Mouse (Mus musculus) left cerebral cortex, adult 11 months (tissue): Measurements from ENCODE around the gene Mthfd1.

Experiments
- DNase-seq: peaks from one replicate; pipeline ENCODE4 v3.0.0; 2022; ENCODE audit warnings: low spot score

Mthfd1 gene

GRCm38 (mm10) chr12:76360868-76361267 lies 105.8 kb downstream of the Mthfd1 start:
- no peak for DNase-seq

GRCm38 (mm10) chr12:76361405-76362302 lies 106.6 kb downstream of the Mthfd1 start:
- no peak for DNase-seq

GRCm38 (mm10) chr12:76362303-76362676 lies 107.2 kb downstream of the Mthfd1 start:
- no peak for DNase-seq

GRCm38 (mm10) chr12:76366276-76366675 lies 111.2 kb downstream of the Mthfd1 start:
- no peak for DNase-seq

GRCm38 (mm10) chr12:76367096-76367995 lies 112.2 kb downstream of the Mthfd1 start:
- no peak for DNase-seq

GRCm38 (mm10) chr12:76368201-76368789 lies 113.2 kb downstream of the Mthfd1 start:
- no peak for DNase-seq

- no peak for DNase-seq
Observed at GRCm38 (mm10) chr12:76368790-76369205, 113.7 kb downstream of the Mthfd1 start.
